Mouse (Mus musculus) myocyte (in vitro differentiated cells): ENCODE measurements around the gene Tek. TPM values are rescaled to one million over a fixed set of nuclear protein-coding genes. Genes with fewer than 3 reads are reported as not detected.

Source experiments
- H3K27me3 ChIP-seq: one replicate; pipeline ENCODE4 v1.6.1; 2011; ENCODE audit not compliant: control insufficient read depth, insufficient read depth, insufficient read length
- H3K36me3 ChIP-seq: one replicate; pipeline ENCODE4 v1.6.1; 2011; ENCODE audit not compliant: control insufficient read depth, insufficient read depth
- H3K4me2 ChIP-seq: one replicate; pipeline ENCODE4 v1.6.1; 2011; ENCODE audit warnings: low read depth, control low read depth
- H3K4me3 ChIP-seq: one replicate; pipeline ENCODE4 v1.5.1; 2011; ENCODE audit warnings: mild to moderate bottlenecking, control low read depth, moderate library complexity
- H3K79me2 ChIP-seq: one replicate; pipeline ENCODE4 v1.6.1; 2011; ENCODE audit not compliant: control insufficient read depth, insufficient read depth
- H3ac ChIP-seq: one replicate; pipeline ENCODE4 v1.6.1; 2011; ENCODE audit not compliant: control insufficient read depth, insufficient read length
- CEBPB ChIP-seq: IDR thresholded peaks from 2 replicates; pipeline ENCODE4 v1.6.1; 2011; ENCODE audit warnings: mild to moderate bottlenecking, moderate library complexity; ENCODE audit not compliant: poor library complexity, insufficient read depth, severe bottlenecking
- E2F4 ChIP-seq: IDR thresholded peaks from one replicate; pipeline ENCODE4 v1.6.1; 2011; ENCODE audit warnings: mild to moderate bottlenecking, control low read depth, moderate library complexity; ENCODE audit not compliant: insufficient read depth
- MAX ChIP-seq: IDR thresholded peaks from one replicate; pipeline ENCODE4 v1.6.1; 2011; ENCODE audit warnings: low read depth, mild to moderate bottlenecking, control low read depth
- MYOD1 ChIP-seq, 3 experiments: IDR thresholded peaks; one replicate each; pipeline ENCODE4 v1.6.1; 2011; ENCODE audit warnings: control low read depth in 2 of 3, low read depth in 2 of 3, mild to moderate bottlenecking in 2 of 3, moderate library complexity in 1 of 3; ENCODE audit not compliant: insufficient read length in 2 of 3, control insufficient read depth in 1 of 3
- MYOG ChIP-seq, 3 experiments: IDR thresholded peaks; one replicate each; pipeline ENCODE4 v1.6.1; 2011; ENCODE audit warnings: control low read depth in 2 of 3, low read depth in 2 of 3, mild to moderate bottlenecking in 2 of 3; ENCODE audit not compliant: insufficient read length in 2 of 3, control insufficient read depth in 1 of 3, insufficient read depth in 1 of 3
- POLR2A ChIP-seq: IDR thresholded peaks from one replicate; pipeline ENCODE4 v1.6.1; 2011; ENCODE audit warnings: low read depth, mild to moderate bottlenecking, control low read depth, moderate library complexity; ENCODE audit not compliant: insufficient read length
- POLR2AphosphoS2 ChIP-seq: IDR thresholded peaks from one replicate; pipeline ENCODE4 v1.6.1; 2011; ENCODE audit warnings: low read depth, control low read depth; ENCODE audit not compliant: insufficient read length
- REST ChIP-seq: IDR thresholded peaks from one replicate; pipeline ENCODE4 v1.6.1; 2011; ENCODE audit warnings: mild to moderate bottlenecking, control low read depth, moderate library complexity; ENCODE audit not compliant: insufficient read depth, insufficient read length
- SRF ChIP-seq: IDR thresholded peaks from one replicate; pipeline ENCODE4 v1.6.1; 2011; ENCODE audit warnings: low read depth; ENCODE audit not compliant: control insufficient read depth, insufficient read length
- TCF12 ChIP-seq: IDR thresholded peaks from one replicate; pipeline ENCODE4 v1.6.1; 2011; ENCODE audit warnings: mild to moderate bottlenecking, control low read depth; ENCODE audit not compliant: poor library complexity, insufficient read depth, severe bottlenecking
- TCF3 ChIP-seq: IDR thresholded peaks from one replicate; pipeline ENCODE4 v1.6.1; 2011; ENCODE audit warnings: low read depth, control low read depth; ENCODE audit not compliant: insufficient read length
- USF1 ChIP-seq: IDR thresholded peaks from one replicate; pipeline ENCODE4 v1.6.1; 2011; ENCODE audit warnings: low read depth, mild to moderate bottlenecking, control low read depth, moderate library complexity
- polyA plus RNA-seq: library from polyadenylated mRNA; unstranded; fragments of >200 nt; fragmentation: generic; extraction: Trizol; gene quantifications from one replicate; pipeline ENCODE4 v1.2.1, GENCODE M21; 2012; ENCODE audit warnings: missing spikeins

The Tek gene
- polyA plus RNA-seq, 1 experiment = 0.05 TPM

DNA sequence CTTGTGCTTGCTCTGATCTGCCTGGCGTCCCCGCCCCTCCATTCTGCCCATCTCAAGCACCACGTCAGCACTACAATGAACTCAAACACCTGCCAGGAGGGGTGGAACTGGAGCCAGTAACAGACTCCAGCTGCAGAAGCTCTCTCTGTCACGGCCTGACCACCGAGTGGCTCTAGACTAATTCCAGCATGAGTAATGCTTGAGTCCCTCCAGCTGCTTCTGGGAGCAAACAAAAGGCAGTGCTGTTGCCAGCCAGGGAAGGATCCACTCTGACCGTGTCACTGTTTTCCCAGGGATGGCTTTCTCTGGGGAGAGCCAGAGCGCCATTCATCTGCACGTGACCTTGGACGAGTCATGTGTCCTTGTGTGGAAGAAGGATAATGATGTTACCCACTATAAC lies 13.4 kb downstream of the Tek start:
- peak overlapping the region; percentile 60 for H3K4me2 ChIP-seq
- no peak overlapping the region for H3ac ChIP-seq
- no peaks in the 10 kb centered on the region for H3K27me3 ChIP-seq
- TF ChIP-seq MYOG (IDR thresholded peaks at IDR 0.05; ENCODE audit: control insufficient read depth in 1 of 3, insufficient read depth in 1 of 3, insufficient read length in 2 of 3, low read depth in 2 of 3) = peak; percentile 46 to 79 (median 63)
- peak; percentile 30 for TF ChIP-seq TCF12
- peak in 2 of 3 experiments; percentile 76 for TF ChIP-seq MYOD1 (IDR thresholded peaks at IDR 0.05; ENCODE audit: control insufficient read depth in 1 of 3, insufficient read length in 2 of 3, low read depth in 2 of 3)
- TF ChIP-seq MAX = no peak
- peak; percentile 90 for TF ChIP-seq USF1
- no peak for TF ChIP-seq POLR2A
- no peak for TF ChIP-seq TCF3
- H3K79me2 ChIP-seq = no peaks in the 10 kb centered on the region
- H3K4me3 ChIP-seq = no peak overlapping the region
- H3K36me3 ChIP-seq = no peaks in the 10 kb centered on the region

DNA sequence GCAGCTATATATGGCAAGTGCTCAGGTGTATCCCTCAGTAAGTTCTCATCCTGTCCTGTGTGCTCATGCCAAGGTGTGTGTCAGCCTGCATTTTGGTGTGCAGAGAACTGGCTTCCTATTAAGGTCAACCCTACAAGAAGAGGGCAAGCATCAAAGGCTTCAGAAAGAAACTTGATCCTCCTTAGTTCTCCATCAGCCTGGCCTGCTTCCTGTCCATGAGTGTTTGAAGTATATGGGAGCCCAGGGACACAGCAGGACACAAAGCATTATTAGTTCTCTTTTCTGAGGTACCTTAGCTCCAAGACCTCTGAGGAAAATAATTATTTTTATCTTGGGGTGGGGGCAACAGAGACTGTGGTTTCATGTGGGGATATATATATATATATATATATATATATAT lies 26.1 kb downstream of the Tek start:
- Histone ChIP-seq H3K79me2 (no peaks in the 10 kb centered on the region), H3K36me3 (no peaks in the 10 kb centered on the region), H3K4me2 (no peak overlapping the region), H3K4me3 (no peak overlapping the region), H3K27me3 (no peaks in the 10 kb centered on the region), H3ac (no peak overlapping the region)
- no peak for TF ChIP-seq MYOG (IDR thresholded peaks at IDR 0.05; ENCODE audit: control insufficient read depth in 1 of 3, insufficient read depth in 1 of 3, insufficient read length in 2 of 3, low read depth in 2 of 3)
- TF ChIP-seq POLR2A = no peak
- no peak for TF ChIP-seq TCF12
- no peak for TF ChIP-seq SRF
- TF ChIP-seq REST = no peak
- TF ChIP-seq MYOD1 (IDR thresholded peaks at IDR 0.05; ENCODE audit: control insufficient read depth in 1 of 3, insufficient read length in 2 of 3, low read depth in 2 of 3) = no peak
- TF ChIP-seq E2F4 = no peak
- TF ChIP-seq TCF3 = no peak
- TF ChIP-seq CEBPB = no peak
- no peak for TF ChIP-seq USF1
- no peak for TF ChIP-seq MAX
- TF ChIP-seq POLR2AphosphoS2 = no peak

DNA sequence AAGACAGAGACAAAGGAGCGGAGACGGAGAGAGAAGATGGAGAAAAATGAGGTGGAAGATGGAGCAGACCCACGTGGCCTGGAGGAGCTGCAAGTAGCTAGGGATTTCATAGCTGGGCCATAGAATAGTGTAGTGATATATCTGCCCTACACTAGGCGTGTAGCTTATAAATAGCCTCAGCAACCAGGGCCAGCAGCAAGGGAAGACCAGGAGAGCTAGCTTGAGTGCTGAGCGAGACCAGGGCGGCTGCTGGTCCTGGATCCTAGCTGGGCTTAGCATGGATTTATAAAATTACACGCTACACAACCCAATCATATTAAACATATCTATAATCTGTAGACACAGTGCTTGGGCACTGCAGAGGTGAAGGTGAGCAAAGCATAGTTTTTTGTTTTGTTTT lies 27.1 kb downstream of the Tek start:
- TF ChIP-seq USF1 (no peak), CEBPB (no peak), MYOD1 (IDR thresholded peaks at IDR 0.05; ENCODE audit: control insufficient read depth in 1 of 3, insufficient read length in 2 of 3, low read depth in 2 of 3) (no peak), MAX (no peak), TCF3 (no peak)
- no peaks in the 10 kb centered on the region for H3K27me3 ChIP-seq
- H3ac ChIP-seq = no peak overlapping the region
- H3K36me3 ChIP-seq = no peaks in the 10 kb centered on the region
- H3K4me2 ChIP-seq = no peak overlapping the region
- H3K79me2 ChIP-seq = no peaks in the 10 kb centered on the region
- H3K4me3 ChIP-seq = no peak overlapping the region

GRCm38 (mm10) chr4:94768624-94769023 lies 29.5 kb downstream of the Tek start:
- Histone ChIP-seq H3K4me3 (no peak overlapping the region), H3ac (no peak overlapping the region), H3K79me2 (no peaks in the 10 kb centered on the region), H3K36me3 (no peaks in the 10 kb centered on the region), H3K4me2 (no peak overlapping the region), H3K27me3 (no peaks in the 10 kb centered on the region)
- no peak for TF ChIP-seq MYOG (IDR thresholded peaks at IDR 0.05; ENCODE audit: control insufficient read depth in 1 of 3, insufficient read depth in 1 of 3, insufficient read length in 2 of 3, low read depth in 2 of 3)
- no peak for TF ChIP-seq MYOD1 (IDR thresholded peaks at IDR 0.05; ENCODE audit: control insufficient read depth in 1 of 3, insufficient read length in 2 of 3, low read depth in 2 of 3)
- no peak for TF ChIP-seq E2F4
- no peak for TF ChIP-seq USF1
- no peak for TF ChIP-seq CEBPB
- no peak for TF ChIP-seq TCF3
- no peak for TF ChIP-seq POLR2A
- TF ChIP-seq REST = no peak
- TF ChIP-seq SRF = no peak
- no peak for TF ChIP-seq POLR2AphosphoS2
- no peak for TF ChIP-seq TCF12
- no peak for TF ChIP-seq MAX

DNA sequence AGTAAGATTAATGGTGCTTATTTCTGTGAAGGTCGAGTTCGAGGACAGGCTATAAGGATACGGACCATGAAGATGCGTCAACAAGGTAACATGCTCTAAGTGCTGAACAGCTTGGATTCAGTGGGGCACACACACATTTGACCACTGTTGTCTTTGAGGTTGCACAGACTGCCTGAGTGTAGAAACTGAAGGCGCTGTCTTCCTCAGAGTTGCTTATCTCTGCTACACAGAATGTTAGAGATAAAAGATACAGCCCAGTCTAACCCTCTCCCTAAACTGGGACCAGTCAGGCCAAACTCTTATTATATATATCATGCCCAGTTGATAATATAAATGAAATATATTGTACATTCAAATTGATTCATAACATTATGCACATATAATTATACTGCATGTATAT lies 42.0 kb downstream of the Tek start:
- no peak for TF ChIP-seq TCF12
- no peak for TF ChIP-seq MYOD1 (IDR thresholded peaks at IDR 0.05; ENCODE audit: control insufficient read depth in 1 of 3, insufficient read length in 2 of 3, low read depth in 2 of 3)
- TF ChIP-seq MAX = no peak
- no peak for TF ChIP-seq MYOG (IDR thresholded peaks at IDR 0.05; ENCODE audit: control insufficient read depth in 1 of 3, insufficient read depth in 1 of 3, insufficient read length in 2 of 3, low read depth in 2 of 3)
- TF ChIP-seq POLR2A = no peak
- no peak for TF ChIP-seq REST
- TF ChIP-seq TCF3 = no peak
- no peak for TF ChIP-seq SRF
- TF ChIP-seq E2F4 = no peak
- TF ChIP-seq CEBPB = no peak
- no peak overlapping the region for H3K4me3 ChIP-seq
- no peaks in the 10 kb centered on the region for H3K79me2 ChIP-seq
- no peak overlapping the region for H3ac ChIP-seq
- H3K36me3 ChIP-seq = no peaks in the 10 kb centered on the region
- H3K27me3 ChIP-seq = no peaks in the 10 kb centered on the region
- no peak overlapping the region for H3K4me2 ChIP-seq
